Mouse (Mus musculus) liver, embryonic 11.5 days (tissue): ENCODE measurements around the gene Cant1. TPM values are rescaled to one million over a fixed set of nuclear protein-coding genes. Genes with fewer than 3 reads are reported as not detected.

Experiments used
- ATAC-seq: fragments of 200-750 bp; cut with Nextera tagmentation; replicated peaks from 2 replicates; pipeline ENCODE4 v1.8.0; 2017; ENCODE audit warnings: moderate number of reproducible peaks, mild to moderate bottlenecking, moderate TSS enrichment, moderate library complexity; ENCODE audit not compliant: low FRiP score
- DNase-seq: peaks from one replicate; pipeline ENCODE4 v3.0.0-alpha.2; 2017; ENCODE audit warnings: low spot score
- H3K27ac ChIP-seq: fragments of 300-500 bp; sonication (generic); 2 replicates; pipeline ENCODE4 v1.5.1; 2014; ENCODE audit warnings: mild to moderate bottlenecking, low read depth, low read length, control low read depth
- H3K27me3 ChIP-seq: fragments of 300-500 bp; sonication (generic); replicated peaks from 2 replicates; pipeline ENCODE4 v1.6.1; 2014; ENCODE audit warnings: low read length, mixed read lengths; ENCODE audit not compliant: control insufficient read depth, insufficient read depth
- H3K36me3 ChIP-seq: fragments of 300-500 bp; sonication (generic); 2 replicates; pipeline ENCODE4 v1.6.1; 2014; ENCODE audit warnings: mild to moderate bottlenecking, low read length, moderate library complexity, mixed read lengths; ENCODE audit not compliant: control insufficient read depth, insufficient read depth
- H3K4me1 ChIP-seq: fragments of 300-500 bp; sonication (generic); replicated peaks from 2 replicates; pipeline ENCODE4 v1.6.1; 2014; ENCODE audit warnings: low read length, mixed read lengths; ENCODE audit not compliant: control insufficient read depth, insufficient read depth
- H3K4me2 ChIP-seq: fragments of 300-500 bp; sonication (generic); 2 replicates; pipeline ENCODE4 v1.6.1; 2014; ENCODE audit warnings: mild to moderate bottlenecking, control low read depth, moderate library complexity
- H3K4me3 ChIP-seq: fragments of 300-500 bp; sonication (generic); 2 replicates; pipeline ENCODE4 v1.5.1; 2014; ENCODE audit warnings: low read depth, low read length, control low read depth
- H3K9ac ChIP-seq: fragments of 300-500 bp; sonication (generic); 2 replicates; pipeline ENCODE4 v1.6.1; 2014; ENCODE audit warnings: low read depth, low read length, control low read depth
- H3K9me3 ChIP-seq: fragments of 300-500 bp; sonication (generic); 2 replicates; pipeline ENCODE4 v1.6.1; 2016; ENCODE audit warnings: low read length, inconsistent platforms, mixed read lengths; ENCODE audit not compliant: control insufficient read depth
- WGBS: fragments of 180-500 bp; shearing (Covaris S2); extraction: QIAGEN DNeasy Blood & Tissue Kit; methylation state at CpG from one replicate; pipeline ENCODE4 v1.1.7; 2014; 5-methylcytosine and 5-hydroxymethylcytosine counted together
- polyA plus RNA-seq: library from polyadenylated mRNA; unstranded; fragments of >200 nt; fragmentation: Nextera tagmentation; extraction: Ambion mirVana; gene quantifications from 2 replicates; pipeline ENCODE4 v1.2.1, GENCODE M21; 2014

Gene Cant1
- 21.1 and 21.6 TPM in 2 replicates for polyA plus RNA-seq

DNA sequence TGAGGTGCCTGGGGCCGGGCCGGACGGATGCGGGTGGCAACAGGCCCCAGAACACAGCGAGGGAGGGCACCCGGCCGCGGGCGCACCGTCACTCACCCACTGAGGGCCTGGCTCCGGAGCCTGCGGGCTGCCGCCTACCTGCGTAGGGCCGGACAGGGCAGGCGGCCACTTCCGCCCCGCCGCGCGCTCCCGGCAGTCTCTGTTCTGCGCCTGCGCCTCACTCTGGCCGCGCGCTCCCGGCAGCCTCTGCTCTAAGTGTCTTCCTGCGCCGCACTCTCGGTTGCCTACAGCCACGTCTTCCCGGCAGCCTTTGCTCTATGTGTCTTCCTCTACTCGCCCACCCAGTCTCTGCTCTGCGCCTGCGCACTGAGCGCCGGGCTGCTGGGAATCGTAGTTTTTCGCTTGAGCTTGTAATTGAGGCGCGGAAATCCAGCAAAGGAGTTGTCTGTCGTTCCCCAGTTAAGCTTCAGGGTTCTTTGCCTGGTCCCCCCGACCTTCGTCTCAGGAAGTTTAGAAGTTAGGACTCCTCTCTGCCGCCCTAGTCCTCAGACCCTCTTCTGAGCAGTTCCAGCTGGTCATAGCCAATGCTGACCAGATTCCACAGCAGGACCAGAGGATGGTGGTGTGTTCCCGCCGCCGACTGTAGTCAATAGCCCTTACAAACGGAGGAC lies at the start of gene Cant1:
TSS of gene Cant1 (minus strand) at position 253 of the 671 bp plus-strand sequence.
- Histone ChIP-seq H3K4me3 (peak within 1 kb of the TSS; percentile 78), H3K27me3 (no peaks in the 10 kb centered on the region), H3K4me2 (peak within 1 kb of the TSS; percentile 74), H3K4me1 (peaks cover 12% of the 10 kb centered on the region), H3K9me3 (no peaks in the 10 kb centered on the region), H3K27ac (peak within 1 kb of the TSS; percentile 49; the same call in 1 of the 2 replicates), H3K9ac (peak within 1 kb of the TSS; percentile 82), H3K36me3 (peaks cover 6% of the 10 kb centered on the region; the same call in 1 of the 2 replicates)
- WGBS: under 1% methylated on average over 50 of the region's 50 CpGs
- peak; percentile 91 for DNase-seq
- peak; percentile 96 for ATAC-seq

DNA sequence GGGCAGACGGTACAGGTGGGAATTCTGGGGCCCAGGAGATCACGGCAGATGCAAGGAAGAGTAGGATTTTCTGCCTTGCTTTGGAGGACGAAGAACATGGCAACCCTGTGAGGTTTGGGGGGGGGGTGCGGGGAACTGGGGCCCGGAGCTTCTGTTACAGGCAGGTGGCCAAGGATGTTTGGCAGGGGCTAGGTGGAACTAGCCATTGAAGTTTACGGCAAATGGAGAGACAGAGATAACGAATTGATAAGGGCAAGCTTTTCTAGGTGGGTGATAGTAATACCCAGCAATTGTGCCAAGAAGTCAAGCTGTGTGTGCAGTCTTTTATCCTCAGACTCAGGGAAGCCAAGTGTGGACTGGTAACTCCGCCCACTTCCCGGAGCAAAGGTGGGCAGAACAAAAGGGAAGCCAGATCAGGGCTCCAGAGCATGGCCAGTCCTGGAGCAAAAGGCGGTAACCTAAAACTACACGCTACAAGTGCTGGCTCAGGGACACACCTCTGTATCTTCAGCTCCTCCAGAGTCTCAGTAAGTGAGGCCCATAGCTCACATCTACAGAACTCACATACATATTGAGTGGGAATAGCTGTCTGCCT lies 48.7 kb upstream of the Cant1 start:
- no peak for DNase-seq

GRCm38 (mm10) chr11:118460280-118460679 lies 41.4 kb upstream of the Cant1 start:
- Histone ChIP-seq H3K4me2 (no peak overlapping the region), H3K36me3 (no peaks in the 10 kb centered on the region), H3K27ac (no peak overlapping the region), H3K9me3 (peaks cover 3% of the 10 kb centered on the region; the same call in 1 of the 2 replicates), H3K4me1 (peaks cover 4% of the 10 kb centered on the region; the same call in 1 of the 2 replicates), H3K9ac (no peak overlapping the region), H3K27me3 (no peaks in the 10 kb centered on the region), H3K4me3 (no peak overlapping the region)
- 56% methylated on average over 6 of the region's 6 CpGs for WGBS
- no peak for DNase-seq
- ATAC-seq: no peak

More for the DNA sequence above, 48.7 kb upstream of the Cant1 start:
- no peak for ATAC-seq
- Histone ChIP-seq H3K4me3 (no peak overlapping the region), H3K9me3 (no peaks in the 10 kb centered on the region), H3K27me3 (no peaks in the 10 kb centered on the region), H3K4me1 (peaks cover 20% of the 10 kb centered on the region), H3K4me2 (no peak overlapping the region), H3K9ac (no peak overlapping the region), H3K27ac (no peak overlapping the region), H3K36me3 (no peaks in the 10 kb centered on the region)
- 59% methylated on average over 11 of the region's 11 CpGs for WGBS

GRCm38 (mm10) chr11:118459536-118459935 lies 40.6 kb upstream of the Cant1 start:
- Histone ChIP-seq H3K27me3 (no peaks in the 10 kb centered on the region), H3K36me3 (no peaks in the 10 kb centered on the region), H3K4me1 (peaks cover 4% of the 10 kb centered on the region; the same call in 1 of the 2 replicates), H3K4me2 (peak overlapping the region; percentile 35; the same call in 1 of the 2 replicates), H3K9me3 (peaks cover 3% of the 10 kb centered on the region; the same call in 1 of the 2 replicates), H3K27ac (peak overlapping the region; percentile 62), H3K4me3 (no peak overlapping the region), H3K9ac (0 out of 2 replicates have a peak overlapping the region, but pooled peaks have one; percentile 20)
- 43% methylated on average over 4 of the region's 4 CpGs for WGBS
- no peak for DNase-seq
- no peak for ATAC-seq

- H3K4me3 ChIP-seq: no peak overlapping the region
- peak overlapping the region; percentile 35; the same call in 1 of the 2 replicates for H3K4me2 ChIP-seq
- H3K4me1 ChIP-seq: peaks cover 4% of the 10 kb centered on the region; the same call in 1 of the 2 replicates
- H3K27me3 ChIP-seq: no peaks in the 10 kb centered on the region
- H3K27ac ChIP-seq: peak overlapping the region; percentile 62
- 0 out of 2 replicates have a peak overlapping the region, but pooled peaks have one; percentile 20 for H3K9ac ChIP-seq
- H3K36me3 ChIP-seq: no peaks in the 10 kb centered on the region
- H3K9me3 ChIP-seq: peaks cover 3% of the 10 kb centered on the region; the same call in 1 of the 2 replicates
- 19% methylated on average over 8 of the region's 8 CpGs for WGBS
- ATAC-seq (peak; percentile 53), DNase-seq (no peak)
These were observed 40.2 kb upstream of the Cant1 start for GRCm38 (mm10) chr11:118459051-118459450.

- peaks cover 4% of the 10 kb centered on the region; the same call in 1 of the 2 replicates for H3K4me1 ChIP-seq
- H3K4me3 ChIP-seq: no peak overlapping the region
- H3K27me3 ChIP-seq: no peaks in the 10 kb centered on the region
- H3K36me3 ChIP-seq: no peaks in the 10 kb centered on the region
- H3K4me2 ChIP-seq: no peak overlapping the region
- peaks cover 3% of the 10 kb centered on the region; the same call in 1 of the 2 replicates for H3K9me3 ChIP-seq
- ATAC-seq (no peak), DNase-seq (no peak)
- WGBS: 72% methylated on average over 11 of the region's 11 CpGs
- H3K27ac ChIP-seq: no peak overlapping the region
- no peak overlapping the region for H3K9ac ChIP-seq
These were observed 38.1 kb upstream of the Cant1 start for GRCm38 (mm10) chr11:118456937-118457336.

DNA sequence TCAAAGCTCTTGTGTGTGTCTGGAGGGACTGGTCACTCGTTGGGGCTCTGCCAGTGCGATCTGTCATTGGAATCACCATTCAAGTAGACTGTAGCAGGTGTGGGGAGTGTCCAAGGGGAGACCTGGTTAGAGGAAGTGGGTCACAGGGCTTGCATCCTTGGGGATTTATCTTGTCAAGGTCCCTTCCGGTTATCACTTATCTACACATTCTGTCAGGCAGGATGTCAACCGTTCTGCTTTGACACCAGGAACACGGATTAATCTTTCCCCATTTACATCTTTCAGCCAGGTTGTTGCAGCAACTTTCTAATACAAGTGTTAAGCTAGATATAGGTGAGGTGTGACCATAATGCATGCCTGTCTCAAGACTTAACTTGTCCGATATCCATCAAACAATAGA lies 36.9 kb upstream of the Cant1 start:
- Histone ChIP-seq H3K4me3 (no peak overlapping the region), H3K4me1 (peaks cover 4% of the 10 kb centered on the region; the same call in 1 of the 2 replicates), H3K27me3 (no peaks in the 10 kb centered on the region), H3K9ac (no peak overlapping the region), H3K27ac (no peak overlapping the region), H3K36me3 (no peaks in the 10 kb centered on the region), H3K4me2 (no peak overlapping the region), H3K9me3 (peaks cover 3% of the 10 kb centered on the region; the same call in 1 of the 2 replicates)
- ATAC-seq (no peak), DNase-seq (no peak)
- 66% methylated on average over 6 of the region's 6 CpGs for WGBS

- no peak overlapping the region for H3K27ac ChIP-seq
- H3K9me3 ChIP-seq: no peaks in the 10 kb centered on the region
- H3K27me3 ChIP-seq: no peaks in the 10 kb centered on the region
- ATAC-seq (no peak), DNase-seq (no peak)
- H3K9ac ChIP-seq: no peak overlapping the region
- H3K36me3 ChIP-seq: no peaks in the 10 kb centered on the region
- H3K4me3 ChIP-seq: no peak overlapping the region
- peaks cover 3% of the 10 kb centered on the region; the same call in 1 of the 2 replicates for H3K4me1 ChIP-seq
- 78% methylated on average over 11 of the region's 11 CpGs for WGBS
- H3K4me2 ChIP-seq: no peak overlapping the region
These were observed 35.2 kb upstream of the Cant1 start for GRCm38 (mm10) chr11:118453886-118454671.
